Mouse (Mus musculus): Measurements from ENCODE around the gene Olfr155. TPM values are rescaled to one million over a fixed set of nuclear protein-coding genes. Genes with fewer than 3 reads are reported as not detected.
A peak's percentile ranks its signal among the peaks of the same experiment; 100 is the strongest.

Gene Olfr155
- polyA plus RNA-seq, 1 experiment from 2014 or later: not detected

GRCm38 (mm10) chr4:43860744-43861519 is 9.6 kb downstream of the Olfr155 start:
- peak overlapping the region; percentile 40 for H3K4me2 ChIP-seq
- no peak overlapping the region for H3K9ac ChIP-seq
- whole genome bisulfite sequencing: 12% methylated on average over 14 of the region's 14 CpGs
- peaks cover 10% of the 10 kb centered on the region for H3K4me1 ChIP-seq
- H3K27me3 ChIP-seq (replicated peaks): no peaks in the 10 kb centered on the region
- H3K9me3 ChIP-seq: no peaks in the 10 kb centered on the region
- no peak overlapping the region for H3K27ac ChIP-seq (replicated peaks)
- ATAC-seq (ENCODE audit: extremely low read depth, insufficient number of reproducible peaks, low FRiP score, low TSS enrichment): no peak; the same call in 1 of the 2 replicates
- H3K36me3 ChIP-seq: no peaks in the 10 kb centered on the region
- H3K4me3 ChIP-seq: no peak overlapping the region

DNA sequence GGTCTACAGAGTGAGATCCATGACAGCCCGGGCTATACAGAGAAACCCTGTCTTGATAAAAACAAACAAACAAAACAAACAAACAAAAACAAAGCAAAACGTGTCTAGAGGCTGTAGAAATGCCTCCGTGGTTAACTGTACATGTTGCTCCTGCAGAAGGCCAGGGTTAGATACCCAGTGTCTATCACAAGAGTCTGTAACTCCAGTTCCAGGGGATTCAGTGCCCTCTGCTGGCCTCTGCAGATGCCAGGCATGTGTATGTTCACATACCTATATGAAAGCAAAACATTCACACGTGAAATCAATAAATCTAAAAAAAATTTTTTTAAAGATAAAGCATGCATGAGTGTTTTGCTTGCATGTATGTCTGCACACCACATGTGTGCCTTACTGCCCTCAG is 11.9 kb downstream of the Olfr155 start:
- no peaks in the 10 kb centered on the region for H3K27me3 ChIP-seq (replicated peaks)
- H3K27ac ChIP-seq (replicated peaks): no peak overlapping the region
- peaks cover 10% of the 10 kb centered on the region for H3K4me1 ChIP-seq
- 61% methylated on average over 4 of the region's 4 CpGs for WGBS
- ATAC-seq (ENCODE audit: extremely low read depth, insufficient number of reproducible peaks, low FRiP score, low TSS enrichment): no peak
- H3K4me2 ChIP-seq: no peak overlapping the region
- H3K4me3 ChIP-seq: no peak overlapping the region
- H3K9me3 ChIP-seq: no peaks in the 10 kb centered on the region
- H3K36me3 ChIP-seq: no peaks in the 10 kb centered on the region
- no peak overlapping the region for H3K9ac ChIP-seq

DNA sequence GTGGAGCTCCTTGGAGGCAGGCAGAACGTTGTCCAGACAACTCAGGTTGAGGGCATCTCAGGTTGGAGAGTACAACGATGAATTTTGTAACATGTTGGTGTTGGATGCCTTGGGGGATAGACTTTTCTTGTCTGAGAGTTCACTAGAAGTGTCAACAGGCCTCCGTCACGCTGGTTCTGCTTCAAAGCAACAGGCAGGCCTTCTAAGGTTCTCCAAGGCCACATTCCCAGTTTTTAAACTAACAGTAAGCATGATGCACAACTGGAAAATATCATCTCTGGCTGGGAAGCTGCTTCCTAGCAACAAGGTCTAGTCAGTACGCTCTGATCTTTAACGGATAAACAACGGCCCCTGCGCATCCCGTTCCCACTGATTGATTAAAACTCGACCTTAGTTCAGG is 18.5 kb downstream of the Olfr155 start:
- no peak overlapping the region for H3K4me3 ChIP-seq
- H3K9me3 ChIP-seq: peaks cover 7% of the 10 kb centered on the region; the same call in 1 of the 2 replicates
- no peak overlapping the region for H3K4me2 ChIP-seq
- peaks cover 3% of the 10 kb centered on the region for H3K4me1 ChIP-seq
- ATAC-seq (ENCODE audit: extremely low read depth, insufficient number of reproducible peaks, low FRiP score, low TSS enrichment): no peak
- 83% methylated on average over 10 of the region's 10 CpGs for WGBS
- no peaks in the 10 kb centered on the region for H3K27me3 ChIP-seq (replicated peaks)
- no peak overlapping the region for H3K27ac ChIP-seq (replicated peaks)
- H3K9ac ChIP-seq: no peak overlapping the region
- no peaks in the 10 kb centered on the region for H3K36me3 ChIP-seq

GRCm38 (mm10) chr4:43874501-43874900 is 23.1 kb downstream of the Olfr155 start:
- Histone ChIP-seq H3K4me2 (peak overlapping the region; percentile 95), H3K9ac (peak overlapping the region; percentile 88), H3K4me3 (peak overlapping the region; percentile 92), H3K36me3 (no peaks in the 10 kb centered on the region), H3K27me3 (replicated peaks) (no peaks in the 10 kb centered on the region), H3K4me1 (peaks cover 40% of the 10 kb centered on the region), H3K9me3 (no peaks in the 10 kb centered on the region), H3K27ac (replicated peaks) (no peak overlapping the region)
- 42% methylated on average over 7 of the region's 7 CpGs for WGBS
- no peak for ATAC-seq (ENCODE audit: extremely low read depth, insufficient number of reproducible peaks, low FRiP score, low TSS enrichment)

DNA sequence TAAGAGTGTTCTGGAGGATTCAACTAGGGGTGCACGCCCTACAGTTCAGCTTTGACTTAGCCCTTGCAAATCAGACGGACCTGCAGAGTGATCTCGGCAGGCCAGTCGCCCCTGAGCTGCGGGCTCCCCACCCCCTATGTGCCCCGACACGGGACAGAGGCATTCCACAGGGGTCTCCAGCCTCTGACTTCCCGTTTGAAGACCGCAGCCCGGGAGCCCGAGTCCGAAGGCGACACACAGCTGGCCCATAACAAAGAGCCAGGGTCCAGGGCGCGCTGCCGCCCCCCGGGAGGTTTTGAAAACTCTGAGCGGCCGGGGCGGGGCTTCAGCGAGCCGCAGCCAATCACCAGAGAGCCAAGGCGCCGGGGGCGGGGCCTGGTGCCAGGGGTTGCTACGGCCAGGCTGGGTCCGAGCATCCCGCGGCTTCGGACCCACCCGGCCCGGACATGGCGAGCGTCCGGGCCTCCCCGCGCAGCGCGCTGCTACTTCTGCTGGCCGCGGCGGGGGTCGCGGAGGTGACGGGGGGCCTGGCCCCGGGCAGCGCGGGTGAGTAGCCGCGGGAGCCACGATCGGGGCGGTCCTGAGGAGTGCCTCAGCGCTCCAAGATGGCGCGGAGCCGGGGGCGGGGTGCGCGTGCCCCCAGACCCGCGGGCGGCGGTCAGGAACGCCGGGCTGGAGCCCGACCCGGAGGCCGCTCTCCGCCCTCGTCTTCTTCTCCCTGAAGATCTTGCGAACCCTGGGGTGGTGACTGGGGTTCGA is 24.0 kb downstream of the Olfr155 start, which contains the start of gene Reck:
Gene Reck (plus strand): TSS at position 371 of the 759 bp plus-strand sequence.
- Histone ChIP-seq H3K9ac (peak within 1 kb of the TSS; percentile 88), H3K4me2 (peak within 1 kb of the TSS; percentile 95), H3K4me1 (peaks cover 45% of the 10 kb centered on the region), H3K27me3 (replicated peaks) (no peaks in the 10 kb centered on the region), H3K4me3 (peak within 1 kb of the TSS; percentile 92), H3K9me3 (no peaks in the 10 kb centered on the region), H3K27ac (replicated peaks) (peak within 1 kb of the TSS; percentile 61), H3K36me3 (no peaks in the 10 kb centered on the region)
- peak; percentile 77 for ATAC-seq (ENCODE audit: extremely low read depth, insufficient number of reproducible peaks, low FRiP score, low TSS enrichment)
- WGBS: under 1% methylated on average over 72 of the region's 73 CpGs

- peaks cover 45% of the 10 kb centered on the region for H3K4me1 ChIP-seq
- peak overlapping the region; percentile 95 for H3K4me2 ChIP-seq
- no peaks in the 10 kb centered on the region for H3K36me3 ChIP-seq
- no peaks in the 10 kb centered on the region for H3K9me3 ChIP-seq
- ATAC-seq (ENCODE audit: extremely low read depth, insufficient number of reproducible peaks, low FRiP score, low TSS enrichment): peak; percentile 20; the same call in 1 of the 2 replicates
- peak overlapping the region; percentile 61 for H3K27ac ChIP-seq (replicated peaks)
- H3K4me3 ChIP-seq: peak overlapping the region; percentile 92
- WGBS: under 1% methylated on average over 20 of the region's 20 CpGs
- peak overlapping the region; percentile 88 for H3K9ac ChIP-seq
- no peaks in the 10 kb centered on the region for H3K27me3 ChIP-seq (replicated peaks)
Measured at GRCm38 (mm10) chr4:43875919-43876411, 24.6 kb downstream of the Olfr155 start.

- Histone ChIP-seq H3K9me3 (no peaks in the 10 kb centered on the region), H3K4me1 (peaks cover 45% of the 10 kb centered on the region), H3K27me3 (replicated peaks) (no peaks in the 10 kb centered on the region), H3K27ac (replicated peaks) (no peak overlapping the region), H3K4me2 (no peak overlapping the region), H3K9ac (no peak overlapping the region), H3K4me3 (no peak overlapping the region), H3K36me3 (no peaks in the 10 kb centered on the region)
- WGBS: 88% methylated on average over 1 of the region's 1 CpGs
- ATAC-seq (ENCODE audit: extremely low read depth, insufficient number of reproducible peaks, low FRiP score, low TSS enrichment): no peak
Measured at GRCm38 (mm10) chr4:43877230-43877629, 25.9 kb downstream of the Olfr155 start.

DNA sequence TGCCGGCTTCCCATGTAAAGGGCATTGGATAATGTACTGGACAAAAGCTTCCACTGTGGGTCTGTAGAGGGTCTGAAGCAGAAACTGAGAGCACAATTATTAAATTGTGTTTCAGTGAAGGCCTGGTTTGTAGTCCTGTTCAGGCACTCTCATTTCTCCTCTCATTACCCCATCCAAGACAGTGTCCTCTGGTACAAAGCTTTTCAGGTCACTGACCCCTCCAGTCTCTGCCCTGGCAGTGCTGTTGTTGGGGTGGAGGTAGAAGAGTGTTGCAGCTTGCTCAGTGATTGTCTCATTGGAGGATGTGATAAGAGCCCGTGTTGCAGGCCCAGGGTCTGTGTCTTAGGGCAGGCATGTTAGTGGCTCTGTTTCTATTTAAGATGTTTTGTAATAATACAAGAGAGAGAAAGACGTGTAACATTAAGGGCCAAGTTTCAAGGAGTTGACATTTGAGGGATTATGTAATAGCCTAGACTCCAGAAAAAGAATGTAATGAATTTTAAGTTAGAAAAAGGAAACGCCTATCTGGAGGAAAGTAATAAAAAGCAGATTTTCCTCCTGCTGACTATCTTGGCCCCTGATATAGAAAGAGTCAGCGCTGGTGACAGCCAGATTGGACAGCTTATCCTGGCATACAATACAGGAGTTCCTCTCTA is 26.9 kb downstream of the Olfr155 start:
- no peak for ATAC-seq (ENCODE audit: extremely low read depth, insufficient number of reproducible peaks, low FRiP score, low TSS enrichment)
- no peaks in the 10 kb centered on the region for H3K27me3 ChIP-seq (replicated peaks)
- 27% methylated on average over 5 of the region's 5 CpGs for WGBS
- H3K36me3 ChIP-seq: no peaks in the 10 kb centered on the region
- no peak overlapping the region for H3K4me3 ChIP-seq
- peak overlapping the region; percentile 19; the same call in 1 of the 2 replicates for H3K9ac ChIP-seq
- no peaks in the 10 kb centered on the region for H3K9me3 ChIP-seq
- H3K27ac ChIP-seq (replicated peaks): peak overlapping the region; percentile 80
- peak overlapping the region; percentile 12; the same call in 1 of the 2 replicates for H3K4me2 ChIP-seq
- H3K4me1 ChIP-seq: peaks cover 48% of the 10 kb centered on the region

- Histone ChIP-seq H3K27ac (replicated peaks) (no peak overlapping the region), H3K4me2 (no peak overlapping the region), H3K9me3 (no peaks in the 10 kb centered on the region), H3K4me3 (no peak overlapping the region), H3K9ac (no peak overlapping the region), H3K27me3 (replicated peaks) (no peaks in the 10 kb centered on the region), H3K4me1 (peaks cover 60% of the 10 kb centered on the region), H3K36me3 (no peaks in the 10 kb centered on the region)
- ATAC-seq (ENCODE audit: extremely low read depth, insufficient number of reproducible peaks, low FRiP score, low TSS enrichment): no peak
- WGBS: 60% methylated on average over 6 of the region's 6 CpGs
Measured at GRCm38 (mm10) chr4:43879566-43879965, 28.2 kb downstream of the Olfr155 start.

DNA sequence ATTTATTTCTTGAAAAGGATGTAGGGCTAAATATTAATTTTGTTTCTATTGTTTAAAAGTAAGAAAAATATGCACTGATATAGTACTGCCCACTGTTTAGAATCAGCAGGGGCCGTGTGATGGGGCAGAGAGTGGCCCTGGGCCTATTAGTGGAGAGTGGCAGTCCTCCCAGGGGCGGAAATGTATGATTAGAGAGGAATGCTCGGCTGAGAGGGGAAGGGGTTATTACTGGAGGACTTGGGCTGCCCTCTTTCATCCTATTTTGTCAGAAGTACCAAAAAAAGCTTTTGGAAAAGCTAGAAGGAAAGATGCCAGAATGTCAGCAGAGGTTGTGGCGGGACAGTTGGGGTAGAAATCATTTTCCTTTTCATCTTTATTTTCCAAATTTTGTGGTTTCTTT is 32.8 kb downstream of the Olfr155 start:
- Histone ChIP-seq H3K36me3 (no peaks in the 10 kb centered on the region), H3K9ac (0 out of 2 replicates have a peak overlapping the region, but pooled peaks have one; percentile 62), H3K4me2 (peak overlapping the region; percentile 42), H3K27me3 (replicated peaks) (no peaks in the 10 kb centered on the region), H3K27ac (replicated peaks) (peak overlapping the region; percentile 84), H3K9me3 (no peaks in the 10 kb centered on the region), H3K4me1 (peaks cover 52% of the 10 kb centered on the region), H3K4me3 (no peak overlapping the region)
- ATAC-seq (ENCODE audit: extremely low read depth, insufficient number of reproducible peaks, low FRiP score, low TSS enrichment): no peak
- 18% methylated on average over 4 of the region's 4 CpGs for WGBS

- Histone ChIP-seq H3K36me3 (peaks cover 9% of the 10 kb centered on the region), H3K27me3 (replicated peaks) (no peaks in the 10 kb centered on the region), H3K4me1 (peaks cover 29% of the 10 kb centered on the region), H3K4me2 (no peak overlapping the region), H3K27ac (replicated peaks) (no peak overlapping the region), H3K4me3 (no peak overlapping the region), H3K9me3 (no peaks in the 10 kb centered on the region), H3K9ac (no peak overlapping the region)
- ATAC-seq (ENCODE audit: extremely low read depth, insufficient number of reproducible peaks, low FRiP score, low TSS enrichment): no peak
- WGBS: 83% methylated on average over 3 of the region's 3 CpGs
Measured at GRCm38 (mm10) chr4:43891247-43891646, 39.9 kb downstream of the Olfr155 start.

Data from heart, embryonic 13.5 days (tissue).